Mouse (Mus musculus) midbrain, embryonic 10.5 days (tissue): ENCODE measurements around the gene Thpo. TPM values are rescaled to one million over a fixed set of nuclear protein-coding genes. Genes with fewer than 3 reads are reported as not detected.

Experiments used
- polyA plus RNA-seq: library from polyadenylated mRNA; unstranded; fragments of >200 nt; fragmentation: Nextera tagmentation; extraction: Ambion mirVana; gene quantifications from 2 replicates; pipeline ENCODE4 v1.2.1, GENCODE M21; 2016

Thpo gene
- polyA plus RNA-seq, 1 experiment from 2014 or later = 0.56 TPM

Other genes starting within 250 kb of the Thpo start
- 151 TPM in 2 replicates for gene Eif2b5, start 235.7 kb downstream of the Thpo start, polyA plus RNA-seq
- gene Dvl3, start 217.5 kb downstream of the Thpo start, polyA plus RNA-seq = 28.5 and 37.5 TPM in 2 replicates
- 711 and 831 TPM in 2 replicates for gene Ap2m1, start 199.0 kb downstream of the Thpo start, polyA plus RNA-seq
- gene Abcf3, start 185.9 kb downstream of the Thpo start, polyA plus RNA-seq = 58.9 and 62.2 TPM in 2 replicates
- 1.7 and 4.5 TPM in 2 replicates for gene Vwa5b2, start 145.0 kb downstream of the Thpo start, polyA plus RNA-seq
- 36.0 and 42.1 TPM in 2 replicates for gene Eef1akmt4, start 122.9 kb downstream of the Thpo start, polyA plus RNA-seq
- not detected in 2 replicates for gene Gm49333, start 122.9 kb downstream of the Thpo start, polyA plus RNA-seq
- gene Alg3, start 122.8 kb downstream of the Thpo start, polyA plus RNA-seq = 59.4 and 61.1 TPM in 2 replicates
- 3.1 and 3.3 TPM in 2 replicates for gene Camk2n2, start 113.2 kb downstream of the Thpo start, polyA plus RNA-seq
- 5.0 and 6.5 TPM in 2 replicates for gene Ece2, start 104.7 kb downstream of the Thpo start, polyA plus RNA-seq
- 527 and 536 TPM in 2 replicates for gene Psmd2, start 82.9 kb downstream of the Thpo start, polyA plus RNA-seq
- gene Eif4g1, start 66.2 kb downstream of the Thpo start, polyA plus RNA-seq = 216 and 221 TPM in 2 replicates
- 8.8 and 11.3 TPM in 2 replicates for gene Fam131a, start 41.3 kb downstream of the Thpo start, polyA plus RNA-seq
- 136 and 148 TPM in 2 replicates for gene Polr2h, start 16.8 kb downstream of the Thpo start, polyA plus RNA-seq
- gene Clcn2, start 16.8 kb downstream of the Thpo start, polyA plus RNA-seq = 12.8 and 16.8 TPM in 2 replicates
- 1.5 and 2.0 TPM in 2 replicates for gene Chrd, start 1.4 kb downstream of the Thpo start, polyA plus RNA-seq